ENCODE assay signal across 15 mouse cellular contexts in genomic region chr6:67013949-67014678, GRCm38 (mm10). TPM values are rescaled to one million over a fixed set of nuclear protein-coding genes. Genes with fewer than 3 reads are reported as not detected.
DNase-seq lines count a peak whose midpoint lies in the region; ATAC-seq lines count a peak whose summit lies in the region.
"Had no signal": no experiment of that assay in that cellular context is flagged by ENCODE, and none has a peak within 500 bp of the region (broad histone marks: within the 10 kb centered on the region; RNA-seq: fewer than 3 reads in every experiment).

No protein-coding gene starts in this region.

- H3K4me3 ChIP-seq in midbrain, embryonic 11.5 days (ENCODE audit: low read depth, low read length), result no peak overlapping the region
- H3K4me3 ChIP-seq in midbrain, embryonic 13.5 days (replicated peaks), result no peak overlapping the region
- H3K4me3 ChIP-seq in midbrain, embryonic 10.5 days, result no peak overlapping the region
- H3K4me3 ChIP-seq: heart, embryonic 10.5 days; limb, embryonic 10.5 days; neural tube, embryonic 12.5 days had no signal

- ATAC-seq in midbrain, embryonic 11.5 days (ENCODE audit: low FRiP score), result no peak
- ATAC-seq in midbrain, embryonic 13.5 days, result no peak
- ATAC-seq in megakaryocyte, adult 5-6 weeks (ENCODE audit: poor library complexity, severe bottlenecking), result 0 out of 2 replicates have a peak, but pooled peaks have one; percentile 12
- ATAC-seq: forebrain, embryonic 14.5 days; hindbrain, postnatal 0 days had no signal

- WGBS in midbrain, embryonic 11.5 days, result 92% methylated on average over 9 of the region's 9 CpGs
- 89% methylated on average over 9 of the region's 9 CpGs for WGBS in midbrain, embryonic 13.5 days
- 89% methylated on average over 9 of the region's 9 CpGs for WGBS in midbrain, embryonic 10.5 days

- H3K36me3 ChIP-seq in midbrain, embryonic 11.5 days (ENCODE audit: control insufficient read depth, insufficient read depth, low read length), result no peaks in the 10 kb centered on the region
- no peaks in the 10 kb centered on the region for H3K36me3 ChIP-seq in midbrain, embryonic 13.5 days
- H3K36me3 ChIP-seq in midbrain, embryonic 10.5 days, result no peaks in the 10 kb centered on the region
- H3K36me3 ChIP-seq: heart, embryonic 10.5 days; neural tube, embryonic 12.5 days had no signal

- H3K27me3 ChIP-seq in midbrain, embryonic 11.5 days (ENCODE audit: control insufficient read depth, insufficient read depth, low read length), result no peaks in the 10 kb centered on the region
- no peaks in the 10 kb centered on the region for H3K27me3 ChIP-seq in midbrain, embryonic 13.5 days
- H3K27me3 ChIP-seq in midbrain, embryonic 10.5 days (ENCODE audit: low read depth, poor library complexity, severe bottlenecking), result no peaks in the 10 kb centered on the region
- H3K27me3 ChIP-seq: neural tube, embryonic 12.5 days had no signal

- no peaks in the 10 kb centered on the region for H3K9me3 ChIP-seq in midbrain, embryonic 11.5 days (ENCODE audit: control insufficient read depth, low read length)
- no peaks in the 10 kb centered on the region for H3K9me3 ChIP-seq in midbrain, embryonic 13.5 days
- no peaks in the 10 kb centered on the region for H3K9me3 ChIP-seq in midbrain, embryonic 10.5 days (replicated peaks)
- H3K9me3 ChIP-seq: heart, embryonic 10.5 days; limb, embryonic 10.5 days; neural tube, embryonic 12.5 days had no signal

- DNase-seq in midbrain, embryonic 11.5 days (ENCODE audit: low spot score, missing footprints), result peak; percentile 69
- peak; percentile 32 to 58 for DNase-seq in kidney, postnatal 36 days
- no peak for DNase-seq in natural killer cell, adult 2 months (ENCODE audit: low spot score in 2 of 2)
- no peak for DNase-seq in urinary bladder, postnatal 10 days (ENCODE audit: low spot score)
- no peak for DNase-seq in midbrain, embryonic 10.5 days (ENCODE audit: low spot score)
- DNase-seq: heart, postnatal 36 days; lung, postnatal 10 days; midbrain, embryonic 14.5 days had no signal

- no peaks in the 10 kb centered on the region for H3K4me1 ChIP-seq in midbrain, embryonic 11.5 days (ENCODE audit: control insufficient read depth, insufficient read depth, low read length)
- no peaks in the 10 kb centered on the region for H3K4me1 ChIP-seq in midbrain, embryonic 13.5 days (replicated peaks)
- peaks cover 4% of the 10 kb centered on the region; the same call in 1 of the 2 replicates for H3K4me1 ChIP-seq in midbrain, embryonic 10.5 days
- H3K4me1 ChIP-seq: neural tube, embryonic 12.5 days had no signal

- no peak overlapping the region for H3K4me2 ChIP-seq in midbrain, embryonic 11.5 days
- no peak overlapping the region for H3K4me2 ChIP-seq in midbrain, embryonic 13.5 days (replicated peaks)
- H3K4me2 ChIP-seq: neural tube, embryonic 12.5 days had no signal

- H3K27ac ChIP-seq in midbrain, embryonic 11.5 days (ENCODE audit: low read depth, low read length), result no peak overlapping the region
- no peak overlapping the region for H3K27ac ChIP-seq in midbrain, embryonic 13.5 days
- no peak overlapping the region for H3K27ac ChIP-seq in midbrain, embryonic 10.5 days (replicated peaks)
- H3K27ac ChIP-seq: heart, embryonic 10.5 days; hindbrain, postnatal 0 days; limb, embryonic 10.5 days; neural tube, embryonic 12.5 days had no signal

- H3K9ac ChIP-seq in midbrain, embryonic 11.5 days (ENCODE audit: low read length), result no peak overlapping the region
- H3K9ac ChIP-seq in midbrain, embryonic 13.5 days (replicated peaks), result no peak overlapping the region
- H3K9ac ChIP-seq: neural tube, embryonic 12.5 days had no signal

RNA-seq across cellular contexts. Expression of gene Gadd45a, which starts 23.1 kb away (rescaled TPM):
- 13.2 and 16.5 TPM in 2 replicates for polyA plus RNA-seq in midbrain, embryonic 11.5 days (2014; fragmentation: Nextera tagmentation; extraction: Ambion mirVana)
- 18.6 and 21.1 TPM in 2 replicates for polyA plus RNA-seq in midbrain, embryonic 13.5 days (2015; fragmentation: Nextera tagmentation; extraction: Ambion mirVana)
- 59.6 and 62.4 TPM in 2 replicates for total RNA-seq in megakaryocyte, adult 5-6 weeks (2015)
- 77.2 and 95.9 TPM in 2 replicates for total RNA-seq in megakaryocyte, adult 5-6 weeks (2017)
- polyA plus RNA-seq in midbrain, embryonic 10.5 days (2016; fragmentation: Nextera tagmentation; extraction: Ambion mirVana), result 14.8 and 15.3 TPM in 2 replicates

Comparison
In these comparisons a context has a peak if more than half of its experiments do, and no peak if none do; other contexts are left out.
1. DNase-seq: peak in midbrain, embryonic 11.5 days (single experiment) and kidney, postnatal 36 days (2 of 2); none in natural killer cell, adult 2 months (0 of 2), urinary bladder, postnatal 10 days (single experiment) and midbrain, embryonic 10.5 days (single experiment).